Mouse (Mus musculus): Measurements from ENCODE around the gene Dnajb13.

Dnajb13 gene

DNA sequence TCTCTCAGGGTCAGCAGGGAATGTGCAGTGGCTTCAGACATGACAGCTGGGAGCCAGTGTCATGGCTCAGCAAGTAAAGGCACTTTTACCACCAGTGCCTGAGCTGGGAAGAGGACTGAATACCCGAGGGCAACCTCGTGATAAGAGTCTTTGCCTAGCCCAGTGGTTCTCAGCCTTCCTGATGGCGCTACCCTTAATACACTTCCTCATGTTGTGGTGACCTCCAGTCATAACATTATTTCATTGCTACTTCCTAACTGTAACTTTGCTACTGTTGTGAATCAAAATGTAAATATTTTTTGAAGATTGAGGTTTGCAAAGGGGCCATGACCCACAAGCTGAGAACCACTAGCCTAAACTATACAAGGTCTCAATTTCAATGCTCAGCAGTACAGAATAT, 6.1 kb downstream of the Dnajb13 start:
- WGBS, result 80% methylated on average over 3 of the region's 3 CpGs

GRCm38 (mm10) chr7:100506494-100506893, 8.3 kb downstream of the Dnajb13 start:
- WGBS, result 70% methylated on average over 4 of the region's 4 CpGs

- 88% methylated on average over 13 of the region's 13 CpGs for WGBS
Observed at GRCm38 (mm10) chr7:100504740-100505487, 9.8 kb downstream of the Dnajb13 start.

DNA sequence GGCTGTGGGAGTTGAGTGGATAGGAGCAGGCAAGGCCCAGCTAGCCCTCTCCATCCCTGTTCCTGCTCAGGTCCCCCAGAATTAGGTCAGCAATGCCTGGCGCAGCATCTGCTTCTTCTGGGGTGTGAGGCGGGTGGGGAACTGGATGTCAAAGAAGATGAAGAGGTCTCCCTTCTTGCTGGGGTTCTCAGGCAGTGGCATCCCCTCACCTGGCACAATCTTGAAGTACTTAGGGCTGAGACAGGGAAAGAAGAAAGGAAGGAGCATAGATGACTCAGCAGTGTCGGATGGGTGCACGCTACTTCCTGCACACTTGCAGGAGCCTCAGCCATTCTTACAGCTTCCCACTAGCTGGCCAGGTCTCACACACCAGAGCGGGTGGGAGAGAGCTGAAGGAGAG, 11.7 kb downstream of the Dnajb13 start:
- 79% methylated on average over 5 of the region's 5 CpGs for WGBS

- WGBS, result 81% methylated on average over 7 of the region's 7 CpGs
Observed at GRCm38 (mm10) chr7:100502374-100502922, 12.3 kb downstream of the Dnajb13 start.

GRCm38 (mm10) chr7:100501844-100502373, 12.9 kb downstream of the Dnajb13 start:
- 64% methylated on average over 2 of the region's 2 CpGs for WGBS

- WGBS, result 76% methylated on average over 6 of the region's 6 CpGs
Observed at GRCm38 (mm10) chr7:100501027-100501843, 13.5 kb downstream of the Dnajb13 start.

DNA sequence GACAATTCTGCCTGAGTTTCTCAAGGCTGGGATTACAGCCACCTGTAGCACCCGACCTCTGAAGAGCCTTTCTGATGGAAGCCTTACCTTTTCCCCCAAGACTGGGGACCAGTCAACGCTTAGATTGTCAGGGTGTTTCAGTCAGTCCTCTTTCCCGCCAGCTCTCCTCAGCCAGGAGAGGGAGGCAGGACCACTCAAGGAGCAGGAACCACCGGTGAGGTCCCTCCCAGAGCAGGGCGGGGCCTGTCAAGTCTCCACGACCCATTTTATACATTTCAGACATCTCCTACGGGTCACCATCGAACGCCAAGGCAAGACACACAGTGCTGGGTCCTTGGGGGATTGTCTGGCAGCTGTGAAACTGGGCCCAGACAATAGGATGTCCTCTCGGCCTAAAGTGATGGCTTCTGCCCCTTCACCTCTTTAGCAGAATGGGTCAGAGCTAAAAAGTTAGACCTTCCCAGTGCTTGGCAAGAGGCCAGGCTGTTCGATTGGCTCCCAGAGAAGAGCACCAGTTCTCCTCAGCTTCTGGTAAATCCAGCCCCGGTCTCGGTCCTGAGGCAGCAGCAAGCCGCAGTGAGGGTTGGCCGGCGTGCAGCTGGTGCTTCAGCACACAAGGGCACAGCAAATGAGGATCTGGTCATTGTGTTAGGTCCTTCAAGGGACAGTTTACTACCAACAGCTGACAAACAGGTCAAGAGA, 14.3 kb downstream of the Dnajb13 start:
- WGBS, result 82% methylated on average over 16 of the region's 16 CpGs

DNA sequence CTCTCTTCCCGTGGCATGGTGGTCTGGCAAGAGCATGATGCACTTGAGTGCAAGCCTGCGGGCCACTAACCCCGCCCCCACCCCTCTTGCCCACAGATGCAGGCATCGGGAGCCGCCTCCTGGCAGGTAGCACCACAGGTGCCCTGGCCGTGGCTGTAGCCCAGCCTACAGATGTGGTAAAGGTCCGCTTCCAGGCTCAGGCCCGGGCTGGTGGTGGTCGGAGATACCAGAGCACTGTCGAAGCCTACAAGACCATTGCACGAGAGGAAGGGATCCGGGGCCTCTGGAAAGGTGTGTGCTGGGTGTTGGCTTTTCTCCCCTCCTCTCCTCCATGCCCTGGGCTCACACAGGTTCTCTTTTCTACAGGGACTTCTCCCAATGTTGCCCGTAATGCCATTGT, 16.8 kb downstream of the Dnajb13 start:
- 96% methylated on average over 13 of the region's 13 CpGs for WGBS

DNA sequence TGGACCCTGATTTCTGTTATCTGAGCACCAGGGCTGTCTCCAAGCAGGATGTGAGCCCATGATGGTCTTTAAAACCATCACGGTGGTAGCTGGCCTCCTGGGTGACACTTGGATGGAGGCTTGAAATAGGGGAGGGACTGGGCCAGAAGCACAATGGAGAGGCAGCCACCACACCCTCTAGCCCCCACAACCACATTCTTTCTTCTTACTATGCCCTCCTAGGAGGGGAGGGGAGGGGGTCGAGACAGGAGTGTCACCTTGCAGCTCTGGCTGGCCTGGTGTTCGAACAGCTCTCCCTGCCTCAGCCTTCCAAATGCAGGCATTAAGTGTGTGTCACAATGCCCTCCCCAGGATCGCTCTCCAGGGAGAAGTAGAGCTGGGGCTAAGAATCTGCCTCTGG, 17.4 kb downstream of the Dnajb13 start:
- WGBS, result 85% methylated on average over 4 of the region's 4 CpGs

DNA sequence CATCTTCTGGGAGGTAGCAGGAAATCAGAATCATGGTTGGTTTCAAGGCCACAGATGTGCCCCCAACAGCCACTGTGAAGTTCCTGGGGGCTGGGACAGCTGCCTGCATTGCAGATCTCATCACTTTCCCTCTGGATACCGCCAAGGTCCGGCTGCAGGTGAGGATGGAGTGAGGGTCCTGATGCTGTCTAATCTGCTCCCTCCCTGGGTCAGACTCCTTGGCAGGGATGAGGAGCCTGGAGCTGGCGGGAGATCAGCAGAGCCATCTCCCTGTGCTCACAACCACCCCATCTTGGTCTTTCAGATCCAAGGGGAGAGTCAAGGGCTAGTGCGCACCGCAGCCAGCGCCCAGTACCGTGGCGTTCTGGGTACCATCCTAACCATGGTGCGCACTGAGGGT, 18.0 kb downstream of the Dnajb13 start:
- 97% methylated on average over 9 of the region's 9 CpGs for WGBS

GRCm38 (mm10) chr7:100496371-100496770, 18.4 kb downstream of the Dnajb13 start:
- WGBS, result 74% methylated on average over 6 of the region's 6 CpGs

DNA sequence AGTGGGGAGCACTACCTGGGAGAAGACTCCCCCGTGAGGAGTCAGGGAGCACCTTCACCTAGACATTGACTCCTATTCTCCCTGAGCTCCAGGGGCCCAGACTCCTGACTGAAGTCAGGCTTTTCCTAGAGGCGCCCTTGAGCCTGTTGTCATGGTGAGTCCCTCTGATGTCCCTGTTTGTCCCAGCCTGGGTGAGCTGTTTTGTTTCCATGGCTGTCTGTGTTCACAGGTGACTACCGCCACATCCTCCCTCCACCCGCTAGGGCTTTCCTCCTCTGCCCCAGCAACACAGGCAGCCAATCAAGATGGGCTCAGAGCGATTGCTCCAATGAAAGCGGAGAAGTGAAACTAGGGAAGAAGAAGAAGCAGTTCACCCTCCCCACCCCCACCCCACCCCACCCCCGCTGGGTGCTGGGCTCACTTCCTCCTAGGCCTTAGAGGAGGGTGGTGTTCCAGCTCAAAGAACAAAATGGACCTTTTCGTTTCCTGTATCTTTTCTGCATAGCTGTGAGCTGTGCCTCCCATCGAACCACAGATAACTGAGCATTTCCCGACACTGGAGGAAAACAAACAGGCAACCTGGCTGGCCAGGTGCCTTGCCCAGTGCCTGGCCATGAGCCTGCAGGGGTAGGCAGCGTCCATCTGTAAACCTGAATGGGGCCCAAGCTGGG, 19.0 kb downstream of the Dnajb13 start:
- WGBS, result 44% methylated on average over 11 of the region's 11 CpGs

DNA sequence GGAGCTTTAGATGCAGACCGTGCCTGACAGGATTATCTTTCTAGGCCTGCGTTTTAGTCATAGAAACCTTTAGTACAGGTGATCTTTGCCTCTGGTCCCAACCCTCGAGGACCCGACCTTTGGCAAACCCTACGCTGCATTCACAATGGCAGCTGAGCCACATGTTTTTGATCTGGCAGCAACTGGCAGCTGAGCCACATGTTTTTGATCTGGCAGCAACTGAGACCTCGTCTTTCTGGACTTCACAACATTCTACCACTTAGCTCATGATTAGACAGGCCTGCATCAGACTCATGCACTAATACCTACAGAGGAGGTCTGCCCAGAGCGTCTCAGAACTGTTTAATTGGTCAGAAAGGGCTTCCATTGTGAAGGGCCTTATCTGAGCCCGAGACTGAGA, 19.7 kb downstream of the Dnajb13 start:
- WGBS, result 70% methylated on average over 8 of the region's 8 CpGs

DNA sequence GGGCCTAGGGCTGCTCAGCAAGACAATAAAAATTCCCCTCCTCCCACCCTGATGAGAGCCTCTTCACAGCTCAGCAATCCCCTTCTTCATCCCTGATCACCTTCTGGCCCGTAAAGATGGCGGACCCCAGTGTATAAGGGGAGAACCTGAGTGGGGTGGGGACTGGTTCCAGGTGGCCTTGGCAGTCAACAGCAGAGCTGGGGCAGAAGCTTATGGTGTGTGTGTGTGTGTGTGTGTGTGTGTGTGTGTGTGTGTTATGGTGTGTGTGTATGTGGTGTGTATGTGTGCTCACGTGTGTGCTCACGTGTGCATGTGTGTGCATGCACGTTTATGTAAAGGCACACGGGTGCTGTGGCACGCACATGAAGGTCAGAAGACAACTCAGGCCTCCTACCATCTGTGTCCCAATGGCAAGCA, 20.3 kb downstream of the Dnajb13 start:
- WGBS, result 96% methylated on average over 7 of the region's 7 CpGs

- 41% methylated on average over 19 of the region's 19 CpGs for WGBS
Observed at GRCm38 (mm10) chr7:100493484-100494414, 21.0 kb downstream of the Dnajb13 start.

GRCm38 (mm10) chr7:100493117-100493483, 21.7 kb downstream of the Dnajb13 start, which contains the start of gene Ucp2:
Gene Ucp2, plus strand, starts transcription at chr7:100493337.
- WGBS, result 3% methylated on average over 27 of the region's 27 CpGs

DNA sequence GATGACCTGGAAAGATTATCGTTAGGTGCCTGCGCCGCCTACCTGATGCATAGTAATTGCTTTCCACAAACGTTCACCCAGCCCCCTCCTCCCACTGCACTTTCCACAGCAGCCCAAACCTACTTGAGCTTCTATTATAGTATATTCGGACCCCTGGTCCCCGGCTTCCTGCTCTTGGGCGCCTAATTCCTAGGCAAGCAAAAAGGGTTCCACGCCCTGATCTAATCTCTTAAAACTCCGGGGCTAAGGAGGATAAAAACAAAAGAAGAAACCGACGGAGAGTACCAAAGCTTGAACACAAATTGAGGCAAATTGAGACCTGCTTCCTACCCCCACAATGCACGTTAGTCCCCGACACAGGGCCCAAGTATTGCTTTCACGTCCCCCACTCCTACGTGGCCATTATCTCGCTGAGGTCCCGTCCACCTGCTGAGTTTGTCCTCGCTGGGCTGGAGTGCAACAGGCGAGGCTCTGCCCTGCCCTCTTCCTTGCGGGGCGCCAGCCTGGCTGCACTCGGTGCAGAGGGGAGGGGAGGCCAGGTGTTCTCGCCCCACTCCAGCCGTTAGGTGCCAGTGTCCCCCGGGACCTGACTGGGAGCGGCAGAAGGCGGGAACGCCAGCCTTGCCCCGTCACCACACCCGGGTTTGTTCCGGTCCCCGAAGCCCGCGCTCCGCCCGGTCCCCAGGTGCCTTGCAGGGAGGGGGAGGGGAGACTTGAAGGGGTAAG, 22.2 kb downstream of the Dnajb13 start:
- WGBS, result 15% methylated on average over 35 of the region's 36 CpGs

DNA sequence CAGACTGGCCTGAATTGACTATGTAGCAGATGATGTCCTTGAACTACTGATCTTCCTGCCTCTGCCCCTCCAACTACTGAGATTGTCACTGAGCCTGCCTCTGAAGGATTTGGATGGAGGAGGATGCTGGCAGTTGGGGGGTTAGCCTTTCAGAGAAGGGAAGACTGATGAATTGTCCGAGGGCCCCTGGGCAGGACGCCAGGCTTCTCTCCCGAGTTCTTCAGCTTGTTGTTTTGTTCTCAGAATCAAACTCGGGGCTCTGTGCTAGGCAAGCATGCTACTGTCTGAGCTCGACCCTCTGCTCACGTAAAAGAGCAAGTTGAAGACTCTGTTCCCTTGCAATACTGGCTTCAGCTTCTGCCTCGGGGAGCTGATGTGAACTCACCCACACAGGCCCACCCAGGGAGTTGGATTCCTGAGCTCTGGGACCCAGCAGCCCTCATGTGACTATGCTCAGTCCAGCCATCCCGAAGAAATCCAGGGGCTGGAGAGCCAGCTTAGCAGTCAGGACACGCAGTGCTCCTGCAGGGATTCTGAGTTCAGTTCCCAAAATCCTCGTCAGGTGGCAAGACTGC, 26.2 kb downstream of the Dnajb13 start:
- 45% methylated on average over 10 of the region's 10 CpGs for WGBS
